Mouse (Mus musculus): ENCODE data around the gene Chchd3. TPM values are rescaled to one million over a fixed set of nuclear protein-coding genes. Genes with fewer than 3 reads are reported as not detected.

The Chchd3 gene
- polyA plus RNA-seq, 1 experiment from 2014 or later, result 139 TPM

- Histone ChIP-seq H3K27me3 (ENCODE audit: insufficient read depth, poor library complexity, severe bottlenecking) (no peaks in the 10 kb centered on the region), H3K4me3 (no peak overlapping the region), H3K27ac (no peak overlapping the region), H3K4me1 (no peaks in the 10 kb centered on the region), H3K36me3 (no peaks in the 10 kb centered on the region), H3K9me3 (no peaks in the 10 kb centered on the region)
- WGBS, result 53% methylated on average over 2 of the region's 2 CpGs
- DNase-seq (ENCODE audit: low spot score), result no peak
Observed at GRCm38 (mm10) chr6:32894100-32894499, 166.0 kb downstream of the Chchd3 start.

DNA sequence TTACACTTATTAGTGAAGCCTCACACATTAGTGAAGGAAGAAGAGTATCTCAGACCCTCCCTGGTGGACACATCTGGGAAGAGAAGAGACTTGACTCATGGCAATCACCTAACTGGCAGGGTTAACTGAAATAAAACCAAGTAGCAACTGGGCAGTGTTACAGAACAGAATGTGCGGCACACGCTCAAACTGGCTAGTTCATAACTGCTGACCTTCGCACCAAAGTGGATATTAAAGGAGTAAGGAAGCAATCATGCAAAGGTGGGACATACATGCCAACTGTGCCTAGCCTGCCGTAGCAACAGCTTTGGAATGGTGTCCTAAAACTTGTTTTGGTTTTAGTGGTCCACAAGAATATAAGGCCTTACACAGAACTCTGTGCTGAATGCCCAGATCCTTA is 169.3 kb downstream of the Chchd3 start:
- 96% methylated on average over 4 of the region's 4 CpGs for WGBS
- no peaks in the 10 kb centered on the region for H3K36me3 ChIP-seq

DNA sequence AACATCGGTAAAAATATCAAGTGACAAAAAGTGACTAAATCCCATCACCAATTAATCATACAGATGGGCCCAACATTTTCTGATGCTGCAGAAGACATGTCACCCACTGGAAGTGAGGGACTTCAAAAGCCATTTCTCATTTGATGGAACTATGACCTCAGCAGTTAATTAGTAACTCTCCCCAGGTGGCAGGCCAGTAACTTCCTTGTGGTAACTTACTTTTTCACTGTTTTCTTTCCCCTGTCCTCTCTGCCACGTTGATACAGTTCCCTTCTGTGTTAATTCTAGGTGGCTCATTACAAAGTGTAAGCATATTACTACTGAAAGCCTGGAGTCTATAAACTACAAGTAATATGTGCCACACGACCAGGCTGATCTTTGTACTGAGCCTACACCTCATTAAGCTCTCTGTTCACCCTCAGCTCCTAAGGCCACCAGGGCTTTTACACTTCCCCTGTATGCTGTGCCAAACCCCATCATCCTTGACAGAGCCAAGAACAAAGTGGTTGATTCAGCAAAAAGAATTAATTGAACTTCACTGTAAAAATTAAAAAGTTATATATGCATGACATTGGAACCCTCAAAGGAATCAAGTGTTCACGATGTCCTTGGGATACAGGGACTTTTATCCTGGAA is 171.0 kb downstream of the Chchd3 start:
- Histone ChIP-seq H3K4me1 (no peaks in the 10 kb centered on the region), H3K4me3 (no peak overlapping the region), H3K27ac (no peak overlapping the region), H3K36me3 (no peaks in the 10 kb centered on the region), H3K9me3 (no peaks in the 10 kb centered on the region), H3K27me3 (ENCODE audit: insufficient read depth, poor library complexity, severe bottlenecking) (no peaks in the 10 kb centered on the region)
- WGBS, result 79% methylated on average over 4 of the region's 4 CpGs
- DNase-seq (ENCODE audit: low spot score), result no peak

More for the DNA sequence above, 169.3 kb downstream of the Chchd3 start:
- Histone ChIP-seq H3K4me1 (no peaks in the 10 kb centered on the region), H3K9me3 (no peaks in the 10 kb centered on the region), H3K27ac (no peak overlapping the region), H3K27me3 (ENCODE audit: insufficient read depth, poor library complexity, severe bottlenecking) (no peaks in the 10 kb centered on the region), H3K4me3 (no peak overlapping the region)
- DNase-seq (ENCODE audit: low spot score), result no peak

- no peaks in the 10 kb centered on the region for H3K4me1 ChIP-seq
- DNase-seq (ENCODE audit: low spot score), result no peak
- no peak overlapping the region for H3K4me3 ChIP-seq
- H3K36me3 ChIP-seq, result no peaks in the 10 kb centered on the region
- 76% methylated on average over 5 of the region's 5 CpGs for WGBS
- no peak overlapping the region for H3K27ac ChIP-seq
- H3K9me3 ChIP-seq, result no peaks in the 10 kb centered on the region
- no peaks in the 10 kb centered on the region for H3K27me3 ChIP-seq (ENCODE audit: insufficient read depth, poor library complexity, severe bottlenecking)
Observed at GRCm38 (mm10) chr6:32878586-32878985, 181.5 kb downstream of the Chchd3 start.

- WGBS, result 89% methylated on average over 3 of the region's 3 CpGs
- no peaks in the 10 kb centered on the region for H3K4me1 ChIP-seq
- no peak overlapping the region for H3K4me3 ChIP-seq
- H3K27ac ChIP-seq, result no peak overlapping the region
- H3K36me3 ChIP-seq, result peaks cover 8% of the 10 kb centered on the region
- DNase-seq (ENCODE audit: low spot score), result no peak
- no peaks in the 10 kb centered on the region for H3K27me3 ChIP-seq (ENCODE audit: insufficient read depth, poor library complexity, severe bottlenecking)
- H3K9me3 ChIP-seq, result no peaks in the 10 kb centered on the region
Observed at GRCm38 (mm10) chr6:32874176-32874575, 185.9 kb downstream of the Chchd3 start.

DNA sequence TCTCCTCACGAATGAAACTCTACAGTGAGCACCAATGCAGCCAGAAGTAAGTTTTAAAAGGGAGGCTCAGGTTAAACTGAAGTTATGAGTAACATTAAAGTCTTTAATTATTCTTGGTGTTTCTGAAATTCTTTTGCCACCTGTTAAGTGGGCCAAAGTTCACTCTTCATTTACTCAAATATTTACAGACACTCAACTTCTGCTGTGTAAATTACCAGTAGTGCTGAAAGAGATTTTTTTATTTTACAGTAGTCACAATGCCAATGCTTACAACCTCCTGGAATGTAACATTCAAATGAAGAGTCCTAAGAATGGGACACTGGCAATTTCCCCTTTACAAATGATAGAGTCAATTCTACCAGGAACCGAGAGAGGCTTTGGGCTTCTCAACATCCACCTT is 187.3 kb downstream of the Chchd3 start:
- 91% methylated on average over 2 of the region's 2 CpGs for WGBS
- Histone ChIP-seq H3K27me3 (ENCODE audit: insufficient read depth, poor library complexity, severe bottlenecking) (no peaks in the 10 kb centered on the region), H3K9me3 (no peaks in the 10 kb centered on the region), H3K4me1 (no peaks in the 10 kb centered on the region), H3K27ac (no peak overlapping the region), H3K4me3 (no peak overlapping the region), H3K36me3 (peaks cover 12% of the 10 kb centered on the region)
- no peak for DNase-seq (ENCODE audit: low spot score)

DNA sequence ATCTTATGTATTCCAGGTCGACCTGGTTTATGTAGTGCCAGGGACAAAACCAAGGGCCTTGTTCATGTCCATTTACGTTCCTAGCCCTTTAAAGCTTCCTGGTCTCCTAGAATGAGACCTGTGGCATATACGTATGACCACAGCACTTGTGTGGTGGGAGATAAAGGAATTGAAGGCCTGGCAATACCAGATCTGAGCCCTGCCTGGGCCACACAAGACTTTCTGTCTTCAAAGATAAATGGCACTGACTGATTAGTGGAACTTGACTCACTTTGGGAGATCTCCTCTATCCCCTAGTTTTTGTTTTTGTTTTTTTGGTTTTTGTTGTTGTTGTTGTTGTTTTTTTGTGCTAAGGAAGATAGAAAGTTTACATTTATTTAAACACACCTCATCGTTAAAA is 209.1 kb downstream of the Chchd3 start:
- Histone ChIP-seq H3K27ac (no peak overlapping the region), H3K9me3 (no peaks in the 10 kb centered on the region), H3K36me3 (no peaks in the 10 kb centered on the region), H3K4me1 (no peaks in the 10 kb centered on the region), H3K27me3 (ENCODE audit: insufficient read depth, poor library complexity, severe bottlenecking) (no peaks in the 10 kb centered on the region), H3K4me3 (no peak overlapping the region)
- peak; percentile 79 for DNase-seq (ENCODE audit: low spot score)
- 72% methylated on average over 4 of the region's 4 CpGs for WGBS

- Histone ChIP-seq H3K4me3 (no peak overlapping the region), H3K4me1 (no peaks in the 10 kb centered on the region), H3K9me3 (no peaks in the 10 kb centered on the region), H3K27me3 (ENCODE audit: insufficient read depth, poor library complexity, severe bottlenecking) (no peaks in the 10 kb centered on the region), H3K27ac (no peak overlapping the region), H3K36me3 (no peaks in the 10 kb centered on the region)
- WGBS, result 87% methylated on average over 7 of the region's 7 CpGs
- DNase-seq (ENCODE audit: low spot score), result no peak
Observed at GRCm38 (mm10) chr6:32848974-32849373, 211.1 kb downstream of the Chchd3 start.

- WGBS, result 57% methylated on average over 1 of the region's 1 CpGs
- H3K4me3 ChIP-seq, result no peak overlapping the region
- no peak overlapping the region for H3K27ac ChIP-seq
- H3K36me3 ChIP-seq, result no peaks in the 10 kb centered on the region
- no peak for DNase-seq (ENCODE audit: low spot score)
- no peaks in the 10 kb centered on the region for H3K9me3 ChIP-seq
- H3K4me1 ChIP-seq, result no peaks in the 10 kb centered on the region
- no peaks in the 10 kb centered on the region for H3K27me3 ChIP-seq (ENCODE audit: insufficient read depth, poor library complexity, severe bottlenecking)
Observed at GRCm38 (mm10) chr6:32845463-32845862, 214.6 kb downstream of the Chchd3 start.

DNA sequence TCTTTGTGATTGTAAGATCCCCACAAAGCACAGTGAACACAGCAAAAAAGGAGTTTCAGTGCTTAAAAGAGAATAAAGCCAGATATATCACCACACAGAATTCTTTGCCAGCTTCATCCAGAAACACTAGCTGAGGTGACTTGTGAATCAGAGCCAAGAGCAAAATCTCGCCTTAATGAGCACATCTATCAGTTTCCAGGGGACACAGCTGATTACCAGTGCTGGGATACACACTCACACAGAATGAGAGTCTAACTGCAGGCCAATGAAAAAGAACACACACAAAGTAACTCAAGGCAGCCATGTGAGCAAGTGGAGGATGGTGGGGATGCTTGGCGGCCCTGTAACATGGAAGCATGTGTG is 222.1 kb downstream of the Chchd3 start:
- H3K27ac ChIP-seq, result no peak overlapping the region
- no peak overlapping the region for H3K4me3 ChIP-seq
- H3K27me3 ChIP-seq (ENCODE audit: insufficient read depth, poor library complexity, severe bottlenecking), result no peaks in the 10 kb centered on the region
- peaks cover 17% of the 10 kb centered on the region for H3K36me3 ChIP-seq
- no peaks in the 10 kb centered on the region for H3K9me3 ChIP-seq
- 90% methylated on average over 2 of the region's 2 CpGs for WGBS
- no peak for DNase-seq (ENCODE audit: low spot score)
- peaks cover 10% of the 10 kb centered on the region for H3K4me1 ChIP-seq

DNA sequence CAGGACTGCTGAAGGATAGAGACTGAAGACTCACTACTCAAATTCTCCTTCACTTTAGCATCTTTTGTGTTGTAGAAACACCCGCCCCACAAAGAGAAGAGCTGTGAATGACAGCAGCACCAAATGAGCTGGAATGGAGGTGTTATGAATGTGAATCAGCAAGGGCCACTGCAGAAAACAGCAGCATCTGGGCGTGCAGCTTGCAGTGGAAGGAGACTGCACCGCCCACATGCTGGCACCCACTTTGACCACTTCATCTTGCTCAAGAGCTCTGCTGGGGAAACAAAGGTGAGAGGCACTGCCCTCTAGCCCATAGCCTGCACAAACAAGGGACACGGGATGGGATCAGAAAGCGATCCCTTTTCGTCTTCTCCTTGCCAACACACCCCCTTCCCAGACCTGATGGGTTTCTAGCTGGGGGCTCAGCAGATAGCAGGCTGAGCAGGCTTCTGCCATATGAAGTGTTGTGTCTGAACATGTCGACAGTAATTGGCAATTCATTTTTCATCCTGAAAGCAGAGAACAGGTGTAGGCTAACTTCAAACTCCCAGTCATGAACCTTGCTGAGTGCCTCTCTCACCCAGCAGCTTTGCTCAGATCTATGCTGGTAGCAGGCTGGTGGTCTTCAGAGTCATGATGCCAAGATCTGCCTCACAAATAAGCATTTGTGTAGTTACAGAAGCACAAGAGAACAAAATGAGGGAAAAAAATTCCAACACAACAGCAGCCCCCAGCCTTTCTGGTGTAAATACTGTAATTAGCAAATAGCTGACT is 222.7 kb downstream of the Chchd3 start:
- WGBS, result 75% methylated on average over 7 of the region's 7 CpGs
- Histone ChIP-seq H3K4me3 (no peak overlapping the region), H3K4me1 (peaks cover 10% of the 10 kb centered on the region), H3K27ac (no peak overlapping the region), H3K36me3 (peaks cover 17% of the 10 kb centered on the region), H3K9me3 (no peaks in the 10 kb centered on the region), H3K27me3 (ENCODE audit: insufficient read depth, poor library complexity, severe bottlenecking) (no peaks in the 10 kb centered on the region)
- no peak for DNase-seq (ENCODE audit: low spot score)

GRCm38 (mm10) chr6:32823856-32824620 is 236.0 kb downstream of the Chchd3 start:
- no peaks in the 10 kb centered on the region for H3K9me3 ChIP-seq
- H3K27ac ChIP-seq, result 0 out of 2 replicates have a peak overlapping the region, but pooled peaks have one; percentile 13
- no peak for DNase-seq (ENCODE audit: low spot score)
- H3K36me3 ChIP-seq, result peaks cover 5% of the 10 kb centered on the region; the same call in 1 of the 2 replicates
- peaks cover 10% of the 10 kb centered on the region for H3K4me1 ChIP-seq
- H3K27me3 ChIP-seq (ENCODE audit: insufficient read depth, poor library complexity, severe bottlenecking), result no peaks in the 10 kb centered on the region
- WGBS, result 82% methylated on average over 12 of the region's 12 CpGs
- no peak overlapping the region for H3K4me3 ChIP-seq

DNA sequence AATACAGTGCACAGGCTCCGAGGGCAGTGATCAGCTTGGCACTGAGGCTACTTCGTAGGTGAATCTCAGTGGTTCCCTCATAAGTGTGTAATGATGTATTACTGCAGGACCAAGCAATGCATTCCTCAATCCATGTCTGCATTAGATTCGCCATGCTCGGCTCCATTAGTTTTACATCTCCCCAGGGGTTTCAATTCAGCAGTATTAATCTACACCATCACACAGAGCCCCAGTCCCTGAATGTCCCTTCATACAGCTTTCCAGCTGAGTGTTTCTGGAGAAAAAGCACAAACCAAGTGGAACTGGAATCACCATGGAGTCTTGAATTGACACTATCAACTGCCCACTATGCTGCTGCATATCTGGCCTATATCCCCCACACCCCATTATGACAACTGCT is 241.1 kb downstream of the Chchd3 start:
- Histone ChIP-seq H3K4me3 (no peak overlapping the region), H3K27me3 (ENCODE audit: insufficient read depth, poor library complexity, severe bottlenecking) (no peaks in the 10 kb centered on the region), H3K4me1 (peaks cover 5% of the 10 kb centered on the region), H3K9me3 (no peaks in the 10 kb centered on the region), H3K36me3 (0 out of 2 replicates have a peak, but pooled peaks cover 4% of the 10 kb centered on the region), H3K27ac (no peak overlapping the region)
- WGBS, result 93% methylated on average over 4 of the region's 4 CpGs
- DNase-seq (ENCODE audit: low spot score), result no peak
